Mouse (Mus musculus): Measurements from ENCODE around the gene Gcc2.

- TF ChIP-seq POLR2A (IDR thresholded peaks at IDR 0.05; ENCODE audit: insufficient read depth, low read depth, low read length) (no peak), CTCF (IDR thresholded peaks at IDR 0.05; ENCODE audit: insufficient read depth, low read depth, low read length) (no peak)
Observed at GRCm38 (mm10) chr10:58331741-58332140, 76.4 kb downstream of the Gcc2 start.
